Mouse (Mus musculus) forebrain, postnatal 0 days (tissue): ENCODE measurements around the gene Siah1a. TPM values are rescaled to one million over a fixed set of nuclear protein-coding genes. Genes with fewer than 3 reads are reported as not detected.

Source experiments
- ATAC-seq: fragments of 200-750 bp; cut with Nextera tagmentation; 2 replicates; pipeline ENCODE4 v1.8.0; 2017; ENCODE audit warnings: mild to moderate bottlenecking, moderate library complexity
- DNase-seq: peaks from one replicate; pipeline ENCODE4 v3.0.0-alpha.2; 2015
- H3K27ac ChIP-seq: fragments of 300-500 bp; sonication (generic); 2 replicates; pipeline ENCODE4 v1.5.1; 2014; ENCODE audit warnings: low read depth, mild to moderate bottlenecking, antibody characterized with exemption, low read length, moderate library complexity, mixed read lengths
- H3K27me3 ChIP-seq: fragments of 300-500 bp; sonication (generic); 2 replicates; pipeline ENCODE4 v1.6.1; 2014; ENCODE audit warnings: mild to moderate bottlenecking, low read length, mixed read lengths; ENCODE audit not compliant: insufficient read depth
- H3K36me3 ChIP-seq: fragments of 300-500 bp; sonication (generic); 2 replicates; pipeline ENCODE4 v1.6.1; 2014; ENCODE audit warnings: mild to moderate bottlenecking, moderate library complexity; ENCODE audit not compliant: insufficient read depth
- H3K4me1 ChIP-seq: fragments of 300-500 bp; sonication (generic); 2 replicates; pipeline ENCODE4 v1.6.1; 2014; ENCODE audit warnings: antibody characterized with exemption; ENCODE audit not compliant: insufficient read depth
- H3K4me2 ChIP-seq: fragments of 300-500 bp; sonication (generic); 2 replicates; pipeline ENCODE4 v1.6.1; 2014; ENCODE audit warnings: low read depth, mild to moderate bottlenecking, moderate library complexity
- H3K4me3 ChIP-seq: fragments of 300-500 bp; sonication (generic); 2 replicates; pipeline ENCODE4 v1.5.1; 2014; ENCODE audit warnings: low read depth, low read length, mixed read lengths
- H3K9ac ChIP-seq: fragments of 300-500 bp; sonication (generic); 2 replicates; pipeline ENCODE4 v1.6.1; 2014; ENCODE audit warnings: mild to moderate bottlenecking
- H3K9me3 ChIP-seq: fragments of 300-500 bp; sonication (generic); 2 replicates; pipeline ENCODE4 v1.6.1; 2016; ENCODE audit warnings: low read length
- CTCF ChIP-seq: sonication (generic); IDR thresholded peaks from 2 replicates; pipeline ENCODE4 v1.5.1; 2016; ENCODE audit warnings: antibody characterized with exemption, control low read depth, low read depth
- WGBS: fragments of 180-500 bp; shearing (Covaris S2); extraction: QIAGEN DNeasy Blood & Tissue Kit; methylation state at CpG from one replicate; pipeline ENCODE4 v1.1.7; 2014; 5-methylcytosine and 5-hydroxymethylcytosine counted together
- polyA plus RNA-seq: library from polyadenylated mRNA; unstranded; fragments of >200 nt; fragmentation: Nextera tagmentation; extraction: Ambion mirVana; gene quantifications from 2 replicates; pipeline ENCODE4 v1.2.1, GENCODE M21; 2015
- total RNA-seq: library from RNA; depleted of rRNA; stranded (reverse); fragments of >200 nt; gene quantifications from 2 replicates; pipeline ENCODE4 v1.2.3, GENCODE M21; 2014; rRNA removed

Siah1a gene
- total RNA-seq = 91.9 and 101 TPM in 2 replicates
- 87.3 and 88.6 TPM in 2 replicates for polyA plus RNA-seq

DNA sequence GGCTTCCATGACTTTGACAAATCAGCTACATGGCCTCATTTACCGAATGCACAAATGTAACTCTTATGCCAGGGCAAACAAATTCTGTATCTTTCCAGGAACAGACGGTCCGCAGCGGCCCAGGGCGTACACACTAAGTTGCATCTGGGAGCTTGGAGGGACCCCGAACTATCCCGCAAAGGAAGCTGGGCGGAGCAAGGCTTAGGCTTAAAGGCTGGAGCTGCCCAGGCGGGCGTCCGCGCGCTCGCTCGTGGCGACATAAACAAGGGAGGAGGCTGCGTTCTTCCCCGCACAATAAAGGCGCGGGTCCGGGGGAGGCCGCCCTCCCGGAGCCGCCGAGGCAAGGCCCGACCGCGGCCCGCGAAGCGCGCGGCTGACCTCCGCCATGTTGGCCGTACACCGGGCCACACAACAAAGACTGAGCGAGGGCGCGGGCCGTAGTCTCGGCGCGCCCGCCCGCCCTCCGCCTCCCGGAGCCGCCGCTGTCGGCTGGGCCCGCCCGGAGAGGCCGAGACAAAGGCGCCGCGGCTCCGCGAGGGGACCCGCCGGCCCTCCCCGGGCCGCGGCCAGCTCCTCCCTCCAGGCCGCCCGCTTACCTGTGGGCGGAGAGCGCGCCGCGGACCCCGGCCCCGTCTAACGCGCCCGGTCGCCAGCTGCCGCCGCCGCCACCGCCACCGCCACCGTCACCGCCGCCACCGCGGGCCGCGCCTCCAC, at the start of gene Siah1a, which contains the start of gene Gm10638:
Gene Siah1a (minus strand): TSS at position 714 of the 714 bp plus-strand sequence.
Gene Gm10638 (plus strand): TSS at position 479 of the 714 bp plus-strand sequence.
- H3K36me3 ChIP-seq = no peaks in the 10 kb centered on the region
- 3% methylated on average over 60 of the region's 88 CpGs for WGBS
- peak within 1 kb of the TSS; percentile 95 for H3K9ac ChIP-seq
- no peaks in the 10 kb centered on the region for H3K9me3 ChIP-seq
- ATAC-seq (peak; percentile 73), DNase-seq (peak; percentile 72)
- no peak for TF ChIP-seq CTCF
- H3K27ac ChIP-seq = peak within 1 kb of the TSS; percentile 96
- H3K4me3 ChIP-seq = peak within 1 kb of the TSS; percentile 97
- H3K27me3 ChIP-seq = no peaks in the 10 kb centered on the region
- peaks cover 16% of the 10 kb centered on the region for H3K4me1 ChIP-seq
- H3K4me2 ChIP-seq = peak within 1 kb of the TSS; percentile 77

GRCm38 (mm10) chr8:86794716-86795115, 49.0 kb upstream of the Siah1a start:
- ATAC-seq = no peak
- Histone ChIP-seq H3K9ac (no peak overlapping the region), H3K9me3 (no peaks in the 10 kb centered on the region), H3K27ac (no peak overlapping the region), H3K36me3 (no peaks in the 10 kb centered on the region), H3K4me3 (no peak overlapping the region), H3K4me2 (no peak overlapping the region), H3K27me3 (no peaks in the 10 kb centered on the region), H3K4me1 (no peaks in the 10 kb centered on the region)
- no peak for DNase-seq
- 46% methylated on average over 6 of the region's 6 CpGs for WGBS
- no peak for TF ChIP-seq CTCF

GRCm38 (mm10) chr8:86791542-86791941, 45.8 kb upstream of the Siah1a start:
- DNase-seq = no peak

DNA sequence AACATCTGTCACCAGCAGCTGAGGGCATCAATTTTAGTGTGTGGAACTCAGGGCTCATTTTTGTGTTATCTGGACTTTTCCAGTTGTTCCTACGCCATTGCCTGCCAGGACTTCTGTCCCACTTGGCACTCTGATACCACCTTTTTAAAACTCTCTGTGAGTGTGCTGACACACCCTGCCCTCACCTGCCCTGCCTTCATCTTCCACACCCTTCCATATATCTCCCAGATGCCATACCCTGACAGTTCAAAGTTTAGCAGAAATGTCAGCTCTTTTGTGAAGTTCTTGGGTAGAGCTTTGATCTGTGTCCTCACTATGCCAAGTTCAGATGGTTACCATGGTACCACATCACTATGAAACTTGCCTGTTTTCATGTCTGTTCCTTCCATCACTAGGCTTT, 43.8 kb upstream of the Siah1a start:
- Histone ChIP-seq H3K4me3 (no peak overlapping the region), H3K4me2 (no peak overlapping the region), H3K27ac (no peak overlapping the region), H3K27me3 (no peaks in the 10 kb centered on the region), H3K36me3 (no peaks in the 10 kb centered on the region), H3K9me3 (no peaks in the 10 kb centered on the region), H3K4me1 (no peaks in the 10 kb centered on the region), H3K9ac (no peak overlapping the region)
- no peak for ATAC-seq
- DNase-seq = no peak
- 87% methylated on average over 1 of the region's 1 CpGs for WGBS
- no peak for TF ChIP-seq CTCF

More at GRCm38 (mm10) chr8:86791542-86791941, 45.8 kb upstream of the Siah1a start:
- WGBS = 72% methylated on average over 6 of the region's 6 CpGs
- H3K4me2 ChIP-seq = no peak overlapping the region
- H3K4me3 ChIP-seq = no peak overlapping the region
- H3K4me1 ChIP-seq = no peaks in the 10 kb centered on the region
- no peak overlapping the region for H3K27ac ChIP-seq
- ATAC-seq = no peak
- H3K27me3 ChIP-seq = no peaks in the 10 kb centered on the region
- H3K9ac ChIP-seq = no peak overlapping the region
- no peaks in the 10 kb centered on the region for H3K36me3 ChIP-seq
- no peaks in the 10 kb centered on the region for H3K9me3 ChIP-seq
- no peak for TF ChIP-seq CTCF

DNA sequence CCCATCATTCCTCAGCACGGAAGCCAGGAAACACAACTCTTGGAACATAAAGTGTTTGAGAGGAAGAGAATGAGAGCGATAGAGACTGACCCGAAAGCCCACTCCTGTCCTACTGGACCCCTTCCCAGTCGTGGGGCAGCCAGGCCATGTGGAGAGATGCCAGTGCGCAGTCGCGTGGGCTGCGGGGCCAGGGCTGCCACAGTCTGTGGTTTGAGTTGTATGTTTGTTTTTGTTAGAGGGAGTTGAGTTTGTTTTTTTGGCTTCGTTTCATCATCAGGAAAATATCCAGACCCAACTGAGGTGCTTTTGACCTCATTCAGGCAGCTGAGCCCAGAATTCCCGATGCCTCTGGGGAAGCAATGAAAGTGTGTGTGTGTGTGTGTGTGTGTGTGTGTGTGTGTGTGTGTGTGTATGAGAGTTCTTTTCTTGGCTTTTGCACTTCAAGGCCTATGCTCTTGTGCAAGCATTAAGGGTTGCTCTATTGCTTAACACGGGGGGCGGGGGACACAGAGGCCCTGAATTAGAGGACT, 42.2 kb upstream of the Siah1a start:
- DNase-seq = no peak
- no peak overlapping the region for H3K4me2 ChIP-seq
- TF ChIP-seq CTCF = no peak
- no peak overlapping the region for H3K9ac ChIP-seq
- WGBS = 77% methylated on average over 12 of the region's 12 CpGs
- ATAC-seq = no peak
- no peak overlapping the region for H3K27ac ChIP-seq
- H3K4me1 ChIP-seq = no peaks in the 10 kb centered on the region
- H3K9me3 ChIP-seq = no peaks in the 10 kb centered on the region
- no peaks in the 10 kb centered on the region for H3K27me3 ChIP-seq
- no peaks in the 10 kb centered on the region for H3K36me3 ChIP-seq
- no peak overlapping the region for H3K4me3 ChIP-seq

- WGBS = 57% methylated on average over 5 of the region's 5 CpGs
- no peaks in the 10 kb centered on the region for H3K4me1 ChIP-seq
- TF ChIP-seq CTCF = no peak
- H3K27me3 ChIP-seq = no peaks in the 10 kb centered on the region
- H3K36me3 ChIP-seq = no peaks in the 10 kb centered on the region
- H3K4me3 ChIP-seq = no peak overlapping the region
- DNase-seq (no peak), ATAC-seq (no peak)
- no peak overlapping the region for H3K27ac ChIP-seq
- no peak overlapping the region for H3K9ac ChIP-seq
- no peaks in the 10 kb centered on the region for H3K9me3 ChIP-seq
- no peak overlapping the region for H3K4me2 ChIP-seq
Measured at GRCm38 (mm10) chr8:86786498-86786897, 40.8 kb upstream of the Siah1a start.

DNA sequence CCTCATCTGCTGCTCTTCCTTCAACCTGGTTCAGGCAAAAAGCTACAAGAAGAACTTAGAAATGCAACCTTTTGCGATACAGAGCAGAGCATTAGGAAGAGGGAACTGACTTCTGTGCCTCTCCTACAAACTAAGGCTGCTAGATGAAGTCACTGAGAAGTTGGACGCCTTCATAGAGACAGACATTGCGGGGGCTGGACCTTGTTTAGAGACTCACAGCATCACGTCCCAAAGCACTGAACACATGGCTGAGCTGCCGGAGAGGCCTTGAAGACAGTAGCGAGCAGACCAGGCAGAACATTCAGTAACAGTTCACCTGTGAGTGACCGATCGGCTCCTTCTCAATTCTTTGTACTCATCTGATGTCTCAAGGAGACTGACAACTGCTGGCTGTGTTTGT, 35.4 kb upstream of the Siah1a start:
- Histone ChIP-seq H3K4me1 (no peaks in the 10 kb centered on the region), H3K4me3 (no peak overlapping the region), H3K4me2 (no peak overlapping the region), H3K27ac (no peak overlapping the region), H3K27me3 (no peaks in the 10 kb centered on the region), H3K9me3 (no peaks in the 10 kb centered on the region), H3K36me3 (no peaks in the 10 kb centered on the region), H3K9ac (no peak overlapping the region)
- no peak for DNase-seq
- no peak for TF ChIP-seq CTCF
- no peak for ATAC-seq
- 96% methylated on average over 8 of the region's 8 CpGs for WGBS
